Mouse (Mus musculus) liver, adult 2 months (tissue): ENCODE results near the gene Agpat1.

Experiments
- CTCF ChIP-seq: fragments of 200-500 bp; IDR thresholded peaks from 2 replicates; pipeline ENCODE4 v1.5.1; 2011; ENCODE audit warnings: low read depth, low read length, control low read depth
- POLR2A ChIP-seq: fragments of 200-500 bp; IDR thresholded peaks from 2 replicates; pipeline ENCODE4 v1.6.1; 2011; ENCODE audit warnings: low read length, control low read depth; ENCODE audit not compliant: insufficient read depth; ENCODE audit errors: extremely low read depth

GRCm38 (mm10) chr17:34603375-34604060 is 544 bp upstream of the Agpat1 start, which contains the start of gene Rnf5:
- TF ChIP-seq CTCF (no peak), POLR2A (peak; percentile 23; the same call in 1 of the 2 replicates)
